Mouse (Mus musculus) MEL (cell line): ENCODE measurements around the gene Spcs2. TPM values are rescaled to one million over a fixed set of nuclear protein-coding genes. Genes with fewer than 3 reads are reported as not detected.
A peak's percentile ranks its signal among the peaks of the same experiment; 100 is the strongest.

Experiments used
- DNase-seq: peaks from one replicate; pipeline ENCODE4 v3.0.0; 2011; ENCODE audit warnings: low read depth, low spot score
- H3K27ac ChIP-seq: 2 replicates; pipeline ENCODE4 v1.5.1; 2012; ENCODE audit warnings: low read depth, mild to moderate bottlenecking, control low read depth, low read length, moderate library complexity; ENCODE audit not compliant: control insufficient read depth
- H3K27me3 ChIP-seq, 2 experiments: fragments of 150-350 bp in 1 of 2; sonication (generic) in 1 of 2; 2 replicates each; pipeline ENCODE4 v1.6.1; 2012; ENCODE audit warnings: low read length in 2 of 2, mild to moderate bottlenecking in 2 of 2, improper control_type of control experiment in 1 of 2, moderate library complexity in 1 of 2; ENCODE audit not compliant: insufficient read depth in 2 of 2, control insufficient read depth in 1 of 2
- H3K36me3 ChIP-seq, 2 experiments: 2 replicates each; pipeline ENCODE4 v1.6.1; 2012 to 2014; ENCODE audit warnings: low read length in 2 of 2, improper control_type of control experiment in 1 of 2, inconsistent platforms in 1 of 2, mild to moderate bottlenecking in 1 of 2; ENCODE audit not compliant: insufficient read depth in 2 of 2, control insufficient read depth in 1 of 2
- H3K4me1 ChIP-seq, 2 experiments: fragments of 150-350 bp in 1 of 2; sonication (generic) in 1 of 2; 2 replicates each; pipeline ENCODE4 v1.6.1; 2012; ENCODE audit warnings: low read length in 2 of 2, improper control_type of control experiment in 1 of 2, mild to moderate bottlenecking in 1 of 2; ENCODE audit not compliant: insufficient read depth in 2 of 2, control insufficient read depth in 1 of 2
- H3K4me3 ChIP-seq, 2 experiments: fragments of 150-350 bp in 1 of 2; sonication (generic) in 1 of 2; 2 replicates each; pipeline ENCODE4 v1.5.1; 2012; ENCODE audit warnings: low read depth in 2 of 2, low read length in 2 of 2, mild to moderate bottlenecking in 2 of 2, moderate library complexity in 2 of 2, control low read depth in 1 of 2, improper control_type of control experiment in 1 of 2; ENCODE audit not compliant: control insufficient read depth in 1 of 2, insufficient read depth in 1 of 2
- H3K79me2 ChIP-seq: 2 replicates; pipeline ENCODE4 v1.6.1; 2012; ENCODE audit warnings: mild to moderate bottlenecking, low read length, moderate library complexity; ENCODE audit not compliant: control insufficient read depth, poor library complexity, insufficient read depth
- H3K9ac ChIP-seq: 2 replicates; pipeline ENCODE4 v1.6.1; 2012; ENCODE audit warnings: low read depth, mild to moderate bottlenecking, control low read depth, low read length, moderate library complexity; ENCODE audit not compliant: control insufficient read depth, poor library complexity, severe bottlenecking
- H3K9me3 ChIP-seq: fragments of 150-350 bp; sonication (generic); replicated peaks from 2 replicates; pipeline ENCODE4 v1.6.1; 2012; ENCODE audit warnings: mild to moderate bottlenecking, low read length, improper control_type of control experiment, moderate library complexity; ENCODE audit not compliant: insufficient read depth
- BHLHE40 ChIP-seq: IDR thresholded peaks from 2 replicates; pipeline ENCODE4 v1.6.1; 2012; ENCODE audit warnings: low read depth, mild to moderate bottlenecking, inconsistent platforms, low read length, improper control_type of control experiment, borderline replicate concordance
- CHD1 ChIP-seq: IDR thresholded peaks from 2 replicates; pipeline ENCODE4 v1.6.1; 2012; ENCODE audit warnings: low read depth, mild to moderate bottlenecking, inconsistent platforms, low read length, improper control_type of control experiment
- CTCF ChIP-seq, 3 experiments: IDR thresholded peaks in 2 of 3; conservative IDR thresholded peaks in 1 of 3; 2 replicates each; pipeline ENCODE4 v1.5.1; 2011 to 2012; ENCODE audit warnings: low read length in 3 of 3, low read depth in 2 of 3, mild to moderate bottlenecking in 2 of 3, improper control_type of control experiment in 1 of 3, inconsistent platforms in 1 of 3, mixed read lengths in 1 of 3, moderate library complexity in 1 of 3; ENCODE audit not compliant: control insufficient read depth in 1 of 3, insufficient read depth in 1 of 3, poor library complexity in 1 of 3, severe bottlenecking in 1 of 3
- ELF1 ChIP-seq: IDR thresholded peaks from 2 replicates; pipeline ENCODE4 v1.6.1; 2014; ENCODE audit warnings: low read depth, mild to moderate bottlenecking, inconsistent platforms, low read length, improper control_type of control experiment, moderate library complexity
- EP300 ChIP-seq, 2 experiments: IDR thresholded peaks; 2 replicates each; pipeline ENCODE4 v1.6.1; 2011; ENCODE audit warnings: improper control_type of control experiment in 2 of 2, low read length in 2 of 2, low read depth in 1 of 2, mild to moderate bottlenecking in 1 of 2
- ETS1 ChIP-seq: IDR thresholded peaks from 2 replicates; pipeline ENCODE4 v1.6.1; 2012; ENCODE audit warnings: low read depth, mild to moderate bottlenecking, inconsistent platforms, low read length, improper control_type of control experiment, moderate library complexity
- GABPA ChIP-seq: IDR thresholded peaks from 2 replicates; pipeline ENCODE4 v1.6.1; 2012; ENCODE audit warnings: low read depth, mild to moderate bottlenecking, inconsistent platforms, low read length, improper control_type of control experiment, moderate library complexity
- GATA1 ChIP-seq: IDR thresholded peaks from 2 replicates; pipeline ENCODE4 v1.6.1; 2011; ENCODE audit warnings: low read depth, low read length, improper control_type of control experiment
- HCFC1 ChIP-seq: IDR thresholded peaks from 2 replicates; pipeline ENCODE4 v1.6.1; 2012; ENCODE audit warnings: low read depth, mild to moderate bottlenecking, inconsistent platforms, low read length, improper control_type of control experiment, moderate library complexity
- MAFK ChIP-seq: IDR thresholded peaks from 2 replicates; pipeline ENCODE4 v1.6.1; 2011; ENCODE audit warnings: low read depth, mild to moderate bottlenecking, low read length, improper control_type of control experiment, borderline replicate concordance
- MAX ChIP-seq: IDR thresholded peaks from 2 replicates; pipeline ENCODE4 v1.6.1; 2011; ENCODE audit warnings: low read length, improper control_type of control experiment
- MEF2A ChIP-seq: IDR thresholded peaks from 2 replicates; pipeline ENCODE4 v1.6.1; 2014; ENCODE audit warnings: low read depth, mild to moderate bottlenecking, inconsistent platforms, low read length, improper control_type of control experiment; ENCODE audit not compliant: poor library complexity, insufficient replicate concordance, severe bottlenecking; ENCODE audit errors: extremely low read depth
- MXI1 ChIP-seq: IDR thresholded peaks from 2 replicates; pipeline ENCODE4 v1.6.1; 2011; ENCODE audit warnings: mild to moderate bottlenecking, low read depth, low read length, improper control_type of control experiment
- MYB ChIP-seq: IDR thresholded peaks from 2 replicates; pipeline ENCODE4 v1.6.1; 2011; ENCODE audit warnings: mild to moderate bottlenecking, low read depth, low read length, improper control_type of control experiment
- NELFE ChIP-seq: IDR thresholded peaks from 2 replicates; pipeline ENCODE4 v1.6.1; 2011; ENCODE audit warnings: low read depth, low read length, improper control_type of control experiment
- NRF1 ChIP-seq: IDR thresholded peaks from 2 replicates; pipeline ENCODE4 v1.6.1; 2014; ENCODE audit warnings: low read depth, mild to moderate bottlenecking, inconsistent platforms, low read length, improper control_type of control experiment, moderate library complexity; ENCODE audit not compliant: poor library complexity, insufficient read depth, severe bottlenecking
- POLR2A ChIP-seq, 2 experiments: IDR thresholded peaks; 2 replicates each; pipeline ENCODE4 v1.6.1; 2011 to 2012; ENCODE audit warnings: low read length in 2 of 2, mild to moderate bottlenecking in 2 of 2, control low read depth in 1 of 2, improper control_type of control experiment in 1 of 2, low read depth in 1 of 2, moderate library complexity in 1 of 2; ENCODE audit not compliant: control insufficient read depth in 1 of 2, insufficient read depth in 1 of 2, poor library complexity in 1 of 2
- POLR2AphosphoS2 ChIP-seq: IDR thresholded peaks from 2 replicates; pipeline ENCODE4 v1.6.1; 2011; ENCODE audit warnings: low read length, improper control_type of control experiment
- SIN3A ChIP-seq: IDR thresholded peaks from 2 replicates; pipeline ENCODE4 v1.6.1; 2012; ENCODE audit warnings: low read length, improper control_type of control experiment, inconsistent platforms
- TBP ChIP-seq: IDR thresholded peaks from 2 replicates; pipeline ENCODE4 v1.8.0; 2011; ENCODE audit warnings: low read depth, low read length, improper control_type of control experiment
- TCF12 ChIP-seq: IDR thresholded peaks from 2 replicates; pipeline ENCODE4 v1.6.1; 2014; ENCODE audit warnings: low read depth, mild to moderate bottlenecking, inconsistent platforms, low read length, improper control_type of control experiment, moderate library complexity
- USF2 ChIP-seq, 2 experiments: IDR thresholded peaks; 2 replicates each; pipeline ENCODE4 v1.6.1; 2011 to 2012; ENCODE audit warnings: improper control_type of control experiment in 2 of 2, low read length in 2 of 2, borderline replicate concordance in 1 of 2, inconsistent platforms in 1 of 2, low read depth in 1 of 2, mild to moderate bottlenecking in 1 of 2; ENCODE audit not compliant: insufficient read depth in 1 of 2
- ZKSCAN1 ChIP-seq: IDR thresholded peaks from 2 replicates; pipeline ENCODE4 v1.6.1; 2012; ENCODE audit warnings: low read depth, mild to moderate bottlenecking, inconsistent platforms, low read length, improper control_type of control experiment, moderate library complexity
- ZMIZ1 ChIP-seq: IDR thresholded peaks from 2 replicates; pipeline ENCODE4 v1.6.1; 2012; ENCODE audit warnings: low read depth, mild to moderate bottlenecking, inconsistent platforms, low read length, improper control_type of control experiment, moderate library complexity
- polyA plus RNA-seq, 2 experiments: library from polyadenylated mRNA; stranded (reverse) in 1 of 2; unstranded in 1 of 2; fragments of >175 nt in 1 of 2; fragments of >200 nt in 1 of 2; gene quantifications; 2 replicates each; pipeline versions ENCODE4 v1.2.1 to v1.2.4; 2012; ENCODE audit warnings: low replicate concordance in 2 of 2, low read depth in 1 of 2; ENCODE audit not compliant: insufficient read length in 2 of 2, insufficient read depth in 1 of 2, missing spikeins in 1 of 2
- total RNA-seq: library from RNA; depleted of rRNA; stranded (reverse); fragments of 300-350 nt; gene quantifications from 2 replicates; pipeline ENCODE4 v1.2.3, GENCODE M21; 2012

The Spcs2 gene
- total and polyA plus RNA-seq, 3 experiments: 152 to 241 TPM; not detected in 1

GRCm38 (mm10) chr7:99828083-99828570, 35.1 kb downstream of the Spcs2 start, which contains the start of gene Neu3:
Neu3 (minus strand) TSS chr7:99828417.
- Histone ChIP-seq H3K9ac (peak within 1 kb of the TSS; percentile 74), H3K9me3 (no peaks in the 10 kb centered on the region), H3K36me3 (peaks cover 0 to 29% of the 10 kb centered on the region in 2 experiments; a peak in 2 of 4 replicates), H3K27me3 (no peaks in the 10 kb centered on the region), H3K4me1 (peaks cover 19 to 33% of the 10 kb centered on the region in 2 experiments), H3K4me3 (peak within 1 kb of the TSS; percentile 72 to 75), H3K79me2 (no peaks in the 10 kb centered on the region; the same call in 1 of the 2 replicates), H3K27ac (peak within 1 kb of the TSS; percentile 53)
- TF ChIP-seq USF2 (IDR thresholded peaks at IDR 0.05; ENCODE audit: borderline replicate concordance in 1 of 2, insufficient read depth in 1 of 2, low read depth in 1 of 2, low read length in 2 of 2) (no peak), CTCF (IDR thresholded peaks at IDR 0.05 in 2 of 3, conservative IDR thresholded peaks at IDR 0.05 in 1 of 3; ENCODE audit: control insufficient read depth in 1 of 3, insufficient read depth in 1 of 3, low read depth in 2 of 3, low read length in 3 of 3, poor library complexity in 1 of 3, severe bottlenecking in 1 of 3) (no peak), HCFC1 (peak; percentile 87), MAFK (no peak), POLR2AphosphoS2 (peak; percentile 71; the same call in 1 of the 2 replicates), NELFE (peak; percentile 67), TBP (peak; percentile 85), GATA1 (peak; percentile 53), CHD1 (no peak), MXI1 (peak; percentile 36; the same call in 1 of the 2 replicates), MYB (no peak), MEF2A (no peak), TCF12 (peak; percentile 66), ZMIZ1 (peak; percentile 74; the same call in 1 of the 2 replicates), BHLHE40 (no peak), GABPA (no peak), POLR2A (IDR thresholded peaks at IDR 0.05; ENCODE audit: control insufficient read depth in 1 of 2, insufficient read depth in 1 of 2, low read depth in 1 of 2, low read length in 2 of 2, poor library complexity in 1 of 2) (peak; percentile 60 to 88; a peak in 3 of 4 replicates), ETS1 (no peak), MAX (no peak), SIN3A (peak; percentile 79), ZKSCAN1 (no peak), EP300 (IDR thresholded peaks at IDR 0.05; ENCODE audit: low read depth in 1 of 2, low read length in 2 of 2) (no peak), ELF1 (0 out of 2 replicates have a peak, but pooled peaks have one; percentile 34), NRF1 (peak; percentile 65)
- DNase-seq: peak; percentile 95
